Mouse (Mus musculus) spleen, postnatal 10 days (tissue): Measurements from ENCODE around the gene Abca9.

Source experiments
- DNase-seq, 2 experiments: peaks; one replicate each; pipeline ENCODE4 v3.0.0; 2021 to 2022; ENCODE audit warnings: low spot score in 2 of 2

Gene Abca9

GRCm38 (mm10) chr11:110061032-110061431 is 107.0 kb downstream of the Abca9 start:
- no peak for DNase-seq

GRCm38 (mm10) chr11:110060127-110060526 is 107.9 kb downstream of the Abca9 start:
- DNase-seq, result no peak

GRCm38 (mm10) chr11:110053681-110054080 is 114.3 kb downstream of the Abca9 start:
- DNase-seq, result no peak
